Mouse (Mus musculus) MEL (cell line): ENCODE measurements around the gene Zc2hc1b. TPM values are rescaled to one million over a fixed set of nuclear protein-coding genes. Genes with fewer than 3 reads are reported as not detected.

Experiments
- DNase-seq: peaks from one replicate; pipeline ENCODE4 v3.0.0; 2011; ENCODE audit warnings: low read depth, low spot score
- H3K27ac ChIP-seq: 2 replicates; pipeline ENCODE4 v1.5.1; 2012; ENCODE audit warnings: low read depth, mild to moderate bottlenecking, control low read depth, low read length, moderate library complexity; ENCODE audit not compliant: control insufficient read depth
- H3K27me3 ChIP-seq, 2 experiments: fragments of 150-350 bp in 1 of 2; sonication (generic) in 1 of 2; 2 replicates each; pipeline ENCODE4 v1.6.1; 2012; ENCODE audit warnings: low read length in 2 of 2, mild to moderate bottlenecking in 2 of 2, improper control_type of control experiment in 1 of 2, moderate library complexity in 1 of 2; ENCODE audit not compliant: insufficient read depth in 2 of 2, control insufficient read depth in 1 of 2
- H3K36me3 ChIP-seq, 2 experiments: 2 replicates each; pipeline ENCODE4 v1.6.1; 2012 to 2014; ENCODE audit warnings: low read length in 2 of 2, improper control_type of control experiment in 1 of 2, inconsistent platforms in 1 of 2, mild to moderate bottlenecking in 1 of 2; ENCODE audit not compliant: insufficient read depth in 2 of 2, control insufficient read depth in 1 of 2
- H3K4me1 ChIP-seq, 2 experiments: fragments of 150-350 bp in 1 of 2; sonication (generic) in 1 of 2; 2 replicates each; pipeline ENCODE4 v1.6.1; 2012; ENCODE audit warnings: low read length in 2 of 2, improper control_type of control experiment in 1 of 2, mild to moderate bottlenecking in 1 of 2; ENCODE audit not compliant: insufficient read depth in 2 of 2, control insufficient read depth in 1 of 2
- H3K4me3 ChIP-seq, 2 experiments: fragments of 150-350 bp in 1 of 2; sonication (generic) in 1 of 2; 2 replicates each; pipeline ENCODE4 v1.5.1; 2012; ENCODE audit warnings: low read depth in 2 of 2, low read length in 2 of 2, mild to moderate bottlenecking in 2 of 2, moderate library complexity in 2 of 2, control low read depth in 1 of 2, improper control_type of control experiment in 1 of 2; ENCODE audit not compliant: control insufficient read depth in 1 of 2, insufficient read depth in 1 of 2
- H3K79me2 ChIP-seq: 2 replicates; pipeline ENCODE4 v1.6.1; 2012; ENCODE audit warnings: mild to moderate bottlenecking, low read length, moderate library complexity; ENCODE audit not compliant: control insufficient read depth, poor library complexity, insufficient read depth
- H3K9ac ChIP-seq: 2 replicates; pipeline ENCODE4 v1.6.1; 2012; ENCODE audit warnings: low read depth, mild to moderate bottlenecking, control low read depth, low read length, moderate library complexity; ENCODE audit not compliant: control insufficient read depth, poor library complexity, severe bottlenecking
- H3K9me3 ChIP-seq: fragments of 150-350 bp; sonication (generic); replicated peaks from 2 replicates; pipeline ENCODE4 v1.6.1; 2012; ENCODE audit warnings: mild to moderate bottlenecking, low read length, improper control_type of control experiment, moderate library complexity; ENCODE audit not compliant: insufficient read depth
- CHD1 ChIP-seq: IDR thresholded peaks from 2 replicates; pipeline ENCODE4 v1.6.1; 2012; ENCODE audit warnings: low read depth, mild to moderate bottlenecking, inconsistent platforms, low read length, improper control_type of control experiment
- CTCF ChIP-seq, 3 experiments: IDR thresholded peaks in 2 of 3; conservative IDR thresholded peaks in 1 of 3; 2 replicates each; pipeline ENCODE4 v1.5.1; 2011 to 2012; ENCODE audit warnings: low read length in 3 of 3, low read depth in 2 of 3, mild to moderate bottlenecking in 2 of 3, improper control_type of control experiment in 1 of 3, inconsistent platforms in 1 of 3, mixed read lengths in 1 of 3, moderate library complexity in 1 of 3; ENCODE audit not compliant: control insufficient read depth in 1 of 3, insufficient read depth in 1 of 3, poor library complexity in 1 of 3, severe bottlenecking in 1 of 3
- E2F4 ChIP-seq: IDR thresholded peaks from 2 replicates; pipeline ENCODE4 v1.6.1; 2011; ENCODE audit warnings: low read depth, low read length, improper control_type of control experiment, borderline replicate concordance
- ELF1 ChIP-seq: IDR thresholded peaks from 2 replicates; pipeline ENCODE4 v1.6.1; 2014; ENCODE audit warnings: low read depth, mild to moderate bottlenecking, inconsistent platforms, low read length, improper control_type of control experiment, moderate library complexity
- EP300 ChIP-seq, 2 experiments: IDR thresholded peaks; 2 replicates each; pipeline ENCODE4 v1.6.1; 2011; ENCODE audit warnings: improper control_type of control experiment in 2 of 2, low read length in 2 of 2, low read depth in 1 of 2, mild to moderate bottlenecking in 1 of 2
- HCFC1 ChIP-seq: IDR thresholded peaks from 2 replicates; pipeline ENCODE4 v1.6.1; 2012; ENCODE audit warnings: low read depth, mild to moderate bottlenecking, inconsistent platforms, low read length, improper control_type of control experiment, moderate library complexity
- KAT2A ChIP-seq: conservative IDR thresholded peaks from 2 replicates; pipeline ENCODE4 v1.6.1; 2012; ENCODE audit warnings: low read depth, low read length, improper control_type of control experiment, inconsistent platforms
- MAX ChIP-seq: IDR thresholded peaks from 2 replicates; pipeline ENCODE4 v1.6.1; 2011; ENCODE audit warnings: low read length, improper control_type of control experiment
- MAZ ChIP-seq: IDR thresholded peaks from 2 replicates; pipeline ENCODE4 v1.6.1; 2012; ENCODE audit warnings: low read depth, mild to moderate bottlenecking, inconsistent platforms, low read length, improper control_type of control experiment
- MYB ChIP-seq: IDR thresholded peaks from 2 replicates; pipeline ENCODE4 v1.6.1; 2011; ENCODE audit warnings: mild to moderate bottlenecking, low read depth, low read length, improper control_type of control experiment
- MYC ChIP-seq: IDR thresholded peaks from 2 replicates; pipeline ENCODE4 v1.6.1; 2011; ENCODE audit warnings: low read depth, mild to moderate bottlenecking, low read length, improper control_type of control experiment, moderate library complexity
- NRF1 ChIP-seq: IDR thresholded peaks from 2 replicates; pipeline ENCODE4 v1.6.1; 2014; ENCODE audit warnings: low read depth, mild to moderate bottlenecking, inconsistent platforms, low read length, improper control_type of control experiment, moderate library complexity; ENCODE audit not compliant: poor library complexity, insufficient read depth, severe bottlenecking
- POLR2AphosphoS5 ChIP-seq: IDR thresholded peaks from 2 replicates; pipeline ENCODE4 v1.6.1; 2012; ENCODE audit warnings: low read depth, borderline replicate concordance, mild to moderate bottlenecking, inconsistent platforms, low read length, moderate library complexity, mixed read lengths
- TAL1 ChIP-seq: IDR thresholded peaks from 2 replicates; pipeline ENCODE4 v1.6.1; 2012; ENCODE audit warnings: mild to moderate bottlenecking, inconsistent platforms, low read length, moderate library complexity, mixed read lengths
- TBP ChIP-seq: IDR thresholded peaks from 2 replicates; pipeline ENCODE4 v1.8.0; 2011; ENCODE audit warnings: low read depth, low read length, improper control_type of control experiment
- UBTF ChIP-seq: IDR thresholded peaks from 2 replicates; pipeline ENCODE4 v1.6.1; 2012; ENCODE audit warnings: low read depth, mild to moderate bottlenecking, inconsistent platforms, low read length, improper control_type of control experiment, moderate library complexity, borderline replicate concordance; ENCODE audit not compliant: insufficient read depth
- USF1 ChIP-seq: IDR thresholded peaks from 2 replicates; pipeline ENCODE4 v1.6.1; 2014; ENCODE audit warnings: low read depth, mild to moderate bottlenecking, inconsistent platforms, low read length, improper control_type of control experiment, moderate library complexity
- ZC3H11A ChIP-seq: IDR thresholded peaks from 2 replicates; pipeline ENCODE4 v1.6.1; 2012; ENCODE audit warnings: low read depth, mild to moderate bottlenecking, inconsistent platforms, low read length, improper control_type of control experiment
- ZNF384 ChIP-seq: IDR thresholded peaks from 2 replicates; pipeline ENCODE4 v1.6.1; 2012; ENCODE audit warnings: low read depth, mild to moderate bottlenecking, inconsistent platforms, low read length, improper control_type of control experiment
- polyA plus RNA-seq, 2 experiments: library from polyadenylated mRNA; stranded (reverse) in 1 of 2; unstranded in 1 of 2; fragments of >175 nt in 1 of 2; fragments of >200 nt in 1 of 2; gene quantifications; 2 replicates each; pipeline versions ENCODE4 v1.2.1 to v1.2.4; 2012; ENCODE audit warnings: low replicate concordance in 2 of 2, low read depth in 1 of 2; ENCODE audit not compliant: insufficient read length in 2 of 2, insufficient read depth in 1 of 2, missing spikeins in 1 of 2
- total RNA-seq: library from RNA; depleted of rRNA; stranded (reverse); fragments of 300-350 nt; gene quantifications from 2 replicates; pipeline ENCODE4 v1.2.3, GENCODE M21; 2012; rRNA removed

The Zc2hc1b gene
- not detected in 2 replicates for total RNA-seq
- under 1 TPM in 1 of 2 experiments, not detected in 1; 0.07 TPM for polyA plus RNA-seq

GRCm38 (mm10) chr10:13177973-13178624 lies at the start of gene Zc2hc1b:
Zc2hc1b (minus strand) TSS chr10:13178023.
- H3K4me3 ChIP-seq = no peak within 1 kb of the TSS
- no peak within 1 kb of the TSS for H3K9ac ChIP-seq
- no peak for DNase-seq
- H3K27me3 ChIP-seq = no peaks in the 10 kb centered on the region
- H3K36me3 ChIP-seq = peaks cover 0 to 25% of the 10 kb centered on the region in 2 experiments; a peak in 2 of 4 replicates
- H3K9me3 ChIP-seq = no peaks in the 10 kb centered on the region
- H3K79me2 ChIP-seq = no peaks in the 10 kb centered on the region
- no peak within 1 kb of the TSS for H3K27ac ChIP-seq
- no peak for TF ChIP-seq ELF1
- no peak for TF ChIP-seq CTCF (IDR thresholded peaks at IDR 0.05 in 2 of 3, conservative IDR thresholded peaks at IDR 0.05 in 1 of 3; ENCODE audit: control insufficient read depth in 1 of 3, insufficient read depth in 1 of 3, low read depth in 2 of 3, low read length in 3 of 3, poor library complexity in 1 of 3, severe bottlenecking in 1 of 3)
- TF ChIP-seq USF1 = no peak
- no peak for TF ChIP-seq ZNF384
- TF ChIP-seq E2F4 = no peak
- TF ChIP-seq KAT2A = no peak
- no peak for TF ChIP-seq POLR2AphosphoS5
- no peak for TF ChIP-seq MYB
- TF ChIP-seq NRF1 = no peak
- TF ChIP-seq, all 39 proteins: peak for 0
- no peaks in the 10 kb centered on the region for H3K4me1 ChIP-seq

- Histone ChIP-seq H3K9me3 (no peaks in the 10 kb centered on the region), H3K27ac (no peak overlapping the region), H3K36me3 (no peaks in the 10 kb centered on the region), H3K4me3 (no peak overlapping the region), H3K9ac (no peak overlapping the region), H3K4me1 (no peaks in the 10 kb centered on the region), H3K27me3 (no peaks in the 10 kb centered on the region; a peak in 1 of 4 replicates), H3K79me2 (no peaks in the 10 kb centered on the region)
- TF ChIP-seq UBTF (no peak), TBP (no peak), MYC (no peak), MAZ (no peak), MYB (no peak), EP300 (IDR thresholded peaks at IDR 0.05; ENCODE audit: low read depth in 1 of 2, low read length in 2 of 2) (no peak), TAL1 (no peak), HCFC1 (no peak), CHD1 (no peak), MAX (no peak), ZC3H11A (no peak), E2F4 (no peak)
- DNase-seq = no peak
These were observed 47.7 kb upstream of the Zc2hc1b start for GRCm38 (mm10) chr10:13225377-13226063.
